Mouse (Mus musculus) ES-CJ7 (cell line): ENCODE results near the gene Tns1.

Experiments
- DNase-seq: peaks from one replicate; pipeline ENCODE4 v3.0.0; 2011; ENCODE audit warnings: low read depth, low spot score

Gene Tns1

DNA sequence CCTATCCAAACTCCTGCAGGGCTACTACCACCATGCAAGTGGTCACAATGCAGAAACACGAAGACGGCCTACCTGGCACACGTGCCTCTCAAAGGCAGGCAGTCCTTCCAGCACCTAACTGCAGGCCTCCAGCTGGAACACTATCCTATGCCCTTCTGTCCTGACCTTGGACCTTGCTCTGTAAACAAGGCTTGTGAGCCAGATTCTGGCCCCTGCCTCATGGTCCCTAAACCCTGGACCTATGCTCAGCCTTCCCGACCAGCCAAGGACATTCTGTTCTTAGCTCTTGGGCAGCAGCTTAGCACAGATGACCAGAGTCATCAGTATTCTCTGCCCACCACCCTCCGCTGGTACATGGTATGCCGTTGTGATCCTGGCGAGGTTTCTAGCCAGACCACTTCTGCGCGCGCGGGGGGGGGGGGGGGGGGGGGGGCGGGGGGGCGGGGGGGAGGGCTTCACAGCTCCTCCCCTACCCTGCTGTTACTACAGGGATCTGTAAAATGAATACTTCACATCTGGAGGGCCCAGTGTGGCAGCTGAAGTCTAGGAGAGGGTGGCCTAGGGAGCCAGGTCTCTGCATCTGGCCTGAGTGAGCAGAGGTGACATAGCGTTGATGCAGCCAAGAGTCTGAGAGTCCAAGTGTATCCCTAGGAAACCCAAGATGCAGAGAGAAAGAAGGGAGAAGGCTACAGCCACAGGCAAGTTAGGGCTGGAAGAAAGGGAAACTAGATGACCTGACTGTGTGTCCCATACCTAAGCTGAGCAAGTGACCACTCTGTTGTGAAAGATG is 109.5 kb downstream of the Tns1 start:
- no peak for DNase-seq

DNA sequence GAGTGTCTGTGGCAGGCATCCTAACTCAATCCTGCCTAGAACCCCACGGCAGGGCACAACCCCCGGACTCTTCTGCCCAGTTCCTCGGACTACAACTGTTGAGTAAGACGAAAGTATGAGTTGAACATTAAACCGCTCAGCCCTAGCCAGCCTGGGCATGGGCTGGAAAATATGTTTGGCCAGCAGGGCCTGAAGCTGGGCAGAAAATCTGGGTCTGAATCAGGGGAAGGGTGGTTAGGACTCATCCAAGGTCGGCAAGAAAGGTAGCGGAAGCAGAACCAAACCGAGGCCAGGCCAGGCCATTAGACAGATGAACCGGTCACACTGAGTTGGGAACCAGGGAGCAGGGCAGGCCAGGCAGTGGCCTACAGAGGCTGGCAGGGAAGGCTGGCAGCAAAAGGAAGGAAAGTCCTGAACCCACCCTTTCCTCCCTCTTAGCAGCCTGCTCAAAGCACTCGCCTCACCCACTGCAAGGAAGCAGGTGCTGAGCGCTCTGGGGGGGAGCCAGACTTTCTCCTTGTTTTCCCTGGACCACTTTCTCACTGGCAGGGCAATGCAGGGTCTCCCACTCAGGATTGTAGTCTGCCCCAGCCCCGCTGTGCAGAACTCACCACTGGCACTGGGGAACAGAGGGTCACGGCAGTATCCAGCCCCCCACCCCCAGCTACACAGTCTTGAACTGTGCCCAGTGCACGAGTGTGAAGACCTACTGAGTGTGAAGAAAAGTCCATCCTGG is 110.8 kb downstream of the Tns1 start:
- DNase-seq = no peak

DNA sequence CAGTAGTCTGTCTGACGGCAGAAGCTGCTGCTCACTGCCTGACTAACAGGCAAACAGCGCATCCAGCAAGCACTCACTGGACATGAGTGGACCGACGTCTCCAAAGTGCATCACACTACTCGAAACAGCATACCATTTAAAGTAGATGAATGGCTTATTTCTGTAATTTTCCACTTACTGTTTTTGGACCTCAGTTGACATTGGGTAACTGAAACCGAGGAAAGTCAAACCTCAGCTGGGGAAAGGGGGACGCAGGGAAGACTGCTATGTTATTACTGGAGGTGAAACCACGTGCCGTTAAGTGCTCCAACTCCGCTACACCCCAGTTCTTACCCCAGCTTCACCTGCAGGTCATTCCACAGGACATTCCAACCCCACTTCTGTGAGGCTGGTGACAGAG is 111.5 kb downstream of the Tns1 start:
- no peak for DNase-seq

DNA sequence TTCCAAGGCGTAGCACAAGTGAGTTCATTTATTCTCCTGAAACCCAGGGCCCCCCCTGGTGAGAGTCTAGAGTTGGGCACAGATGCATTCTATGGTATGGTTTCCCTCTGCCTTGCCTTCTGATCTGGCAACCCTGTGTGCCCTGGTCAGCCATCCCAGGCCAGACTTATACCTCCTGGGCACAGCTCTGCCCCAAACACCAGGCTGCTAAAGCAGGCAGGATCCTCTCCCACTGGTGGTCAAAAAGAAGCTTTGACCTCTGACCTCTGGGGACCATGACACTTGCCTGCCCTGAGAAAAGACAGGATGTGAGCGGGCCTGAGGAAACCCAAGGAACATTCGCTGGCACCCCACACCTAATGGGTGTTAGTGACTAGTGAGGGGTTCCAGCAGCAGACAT is 114.8 kb downstream of the Tns1 start:
- no peak for DNase-seq

DNA sequence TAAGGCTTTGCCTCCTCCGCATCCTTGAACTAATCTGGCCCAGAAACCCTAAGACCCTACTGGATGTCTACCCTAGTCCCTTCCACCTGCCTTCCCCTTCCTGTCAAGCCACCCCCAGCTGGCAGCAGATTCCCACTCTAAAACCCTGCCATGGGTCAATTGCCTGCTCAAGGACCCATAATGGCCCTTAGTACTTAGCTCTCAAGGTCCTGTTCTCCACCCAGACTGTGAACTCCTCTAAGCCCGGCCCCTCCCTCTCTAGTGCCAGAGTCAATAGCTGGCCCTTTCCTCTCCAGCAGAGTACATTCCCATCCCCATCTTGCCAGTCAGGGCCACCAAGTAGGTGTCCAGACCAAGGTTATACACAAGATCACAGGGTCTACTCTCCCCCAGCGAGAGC is 115.3 kb downstream of the Tns1 start:
- no peak for DNase-seq

DNA sequence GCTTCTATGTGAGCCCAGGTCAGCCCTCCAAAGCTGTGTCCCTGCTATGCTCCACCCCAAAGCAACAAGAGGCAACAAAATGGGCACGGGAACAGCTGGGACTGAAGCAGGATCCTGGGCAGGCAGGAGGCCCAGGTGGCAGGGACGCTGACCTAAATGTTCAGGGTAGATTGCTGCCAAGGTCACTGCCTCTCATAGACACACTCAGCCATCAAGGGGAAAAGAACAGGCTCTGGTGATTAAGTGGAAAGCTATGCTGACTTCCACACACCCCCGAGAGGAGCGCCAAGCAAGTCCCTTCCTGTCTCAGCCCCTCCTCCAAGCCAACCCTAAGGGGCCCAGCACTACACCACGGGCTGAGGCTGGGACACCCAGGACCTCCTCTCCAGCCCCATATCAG is 115.8 kb downstream of the Tns1 start:
- DNase-seq = no peak

DNA sequence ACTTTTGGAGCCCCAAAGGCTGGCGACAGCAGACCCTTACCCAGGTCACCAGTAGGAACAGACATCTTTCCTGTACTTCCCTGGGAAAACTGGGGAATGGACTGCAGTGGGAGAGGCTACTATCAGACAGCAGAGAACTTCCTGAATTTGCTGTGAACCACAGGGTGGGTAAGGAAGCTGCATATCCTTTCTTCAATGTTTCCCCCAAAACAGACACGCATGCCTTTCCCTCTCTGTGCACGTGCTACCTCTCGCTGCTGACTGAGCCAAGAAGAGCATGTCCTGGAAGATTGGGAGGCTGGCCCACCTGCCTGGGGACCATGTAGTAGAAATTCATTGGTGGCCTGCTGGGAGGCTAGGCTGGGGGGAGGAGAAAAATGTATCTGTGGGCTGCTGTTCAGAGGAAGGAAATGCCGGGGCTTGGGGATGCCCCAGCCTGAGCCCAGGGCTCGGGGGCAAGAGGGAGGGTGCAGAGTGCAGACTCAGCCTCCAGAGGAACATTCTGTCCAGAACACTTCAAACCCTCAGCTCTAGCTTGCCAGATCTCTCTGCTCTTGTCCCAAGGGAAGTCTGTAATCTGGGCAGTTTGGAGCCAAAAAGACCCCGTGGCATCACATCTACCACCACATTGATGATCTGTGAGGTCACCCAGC is 116.7 kb downstream of the Tns1 start:
- no peak for DNase-seq

DNA sequence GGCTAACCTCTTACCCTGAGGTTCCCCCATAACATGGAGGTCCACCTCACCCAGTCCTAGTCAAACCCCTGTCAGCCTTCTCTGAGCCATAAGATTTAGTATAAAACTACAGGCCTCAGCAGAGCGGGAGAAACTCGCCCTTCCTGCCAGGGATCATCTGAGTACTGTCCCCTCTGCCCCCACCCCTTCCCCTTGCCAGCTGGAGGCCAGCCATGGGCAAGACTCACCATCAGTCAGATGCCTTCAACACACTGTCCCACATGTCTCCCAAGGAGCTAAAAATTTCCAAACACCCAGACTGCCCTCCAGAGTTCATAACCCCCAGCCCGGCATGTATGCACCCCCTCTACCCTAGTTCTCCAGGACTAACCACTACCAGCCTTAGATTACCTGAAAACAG is 119.2 kb downstream of the Tns1 start:
- no peak for DNase-seq

DNA sequence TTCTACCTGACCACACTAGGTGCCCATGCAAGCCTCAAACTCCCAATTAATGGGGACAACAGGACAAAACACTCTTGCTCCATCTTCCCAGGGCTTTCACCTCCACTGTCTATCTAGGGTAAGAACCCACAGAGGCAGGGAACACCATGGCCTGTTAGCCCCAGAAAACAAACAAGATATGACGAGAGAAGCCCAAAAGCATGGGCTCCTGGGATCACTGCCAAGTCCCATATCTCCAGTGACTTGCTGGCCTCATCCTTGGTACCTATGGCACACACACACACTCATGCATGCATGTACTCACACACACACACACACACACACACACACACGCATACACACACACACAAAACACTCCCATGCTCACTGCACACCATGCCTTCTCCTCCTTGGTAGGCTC is 120.5 kb downstream of the Tns1 start:
- no peak for DNase-seq

DNA sequence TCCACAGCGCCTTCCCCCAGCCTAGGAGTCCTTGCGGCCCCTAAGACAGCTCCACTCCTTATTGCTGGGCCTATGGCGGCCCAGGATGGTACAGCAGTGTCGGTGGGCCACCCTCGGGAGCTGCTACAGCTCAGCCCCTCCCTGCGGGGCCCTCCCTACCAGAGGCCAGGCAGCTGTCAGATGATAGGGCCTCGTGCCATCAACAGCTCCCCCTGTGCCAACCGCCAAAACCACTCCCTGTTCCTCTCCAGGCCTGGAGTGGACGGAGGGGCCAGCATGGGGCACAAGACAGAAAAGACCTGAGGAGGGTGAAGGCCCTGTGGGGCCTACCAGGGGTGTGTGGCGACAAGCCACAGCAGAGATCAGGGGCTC is 122.8 kb downstream of the Tns1 start:
- no peak for DNase-seq

DNA sequence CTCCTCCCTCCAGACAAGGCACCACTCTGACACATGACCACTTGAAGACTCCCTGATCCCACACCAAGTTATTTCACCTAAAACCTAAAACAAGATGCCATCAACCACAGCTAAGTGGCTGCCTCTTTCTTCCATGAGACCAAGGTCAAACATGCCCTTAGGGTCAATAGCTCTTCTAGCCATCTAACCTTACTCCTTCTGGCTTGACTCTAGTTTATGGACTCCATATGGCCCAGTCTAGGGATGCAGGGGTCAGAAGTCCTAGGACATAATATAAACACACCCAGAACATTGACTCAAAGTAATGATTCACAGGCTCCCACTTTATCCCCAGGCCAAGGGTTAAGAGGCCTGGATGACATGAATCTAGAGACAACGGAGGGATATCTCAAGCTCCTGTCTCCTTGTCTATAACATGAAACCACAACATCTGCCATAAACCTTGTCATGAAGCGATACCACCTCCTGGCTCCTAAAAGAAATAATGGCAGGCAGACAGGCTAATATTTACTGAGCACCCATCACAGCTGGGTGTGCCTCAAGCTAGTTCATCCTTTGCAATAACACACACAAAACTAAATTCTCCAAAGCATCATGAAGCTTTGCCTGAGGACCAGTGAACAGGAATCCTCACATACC is 123.3 kb downstream of the Tns1 start:
- no peak for DNase-seq

DNA sequence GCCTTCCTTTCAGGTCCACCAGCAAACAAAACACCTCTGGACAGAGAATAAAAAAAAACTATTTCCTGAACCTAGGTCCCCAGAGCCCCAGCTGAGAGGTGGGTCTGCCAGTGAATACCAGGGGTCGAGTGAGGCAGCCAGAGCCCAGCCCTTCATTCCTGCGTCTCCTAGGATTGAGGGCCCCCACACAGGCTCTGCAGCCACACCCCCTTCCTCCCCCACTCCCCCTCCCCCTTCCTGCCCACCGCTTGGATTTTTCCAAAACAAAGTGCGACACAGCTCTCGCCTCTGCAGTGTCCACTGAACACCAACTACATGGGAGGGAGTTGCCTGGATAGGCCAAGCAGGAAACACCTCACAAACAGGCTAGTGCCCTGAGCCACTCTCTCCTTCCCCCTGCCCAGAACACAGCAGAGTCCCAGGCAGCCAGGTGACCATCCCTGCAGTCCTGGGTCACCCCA is 124.0 kb downstream of the Tns1 start:
- peak; percentile 26 for DNase-seq

DNA sequence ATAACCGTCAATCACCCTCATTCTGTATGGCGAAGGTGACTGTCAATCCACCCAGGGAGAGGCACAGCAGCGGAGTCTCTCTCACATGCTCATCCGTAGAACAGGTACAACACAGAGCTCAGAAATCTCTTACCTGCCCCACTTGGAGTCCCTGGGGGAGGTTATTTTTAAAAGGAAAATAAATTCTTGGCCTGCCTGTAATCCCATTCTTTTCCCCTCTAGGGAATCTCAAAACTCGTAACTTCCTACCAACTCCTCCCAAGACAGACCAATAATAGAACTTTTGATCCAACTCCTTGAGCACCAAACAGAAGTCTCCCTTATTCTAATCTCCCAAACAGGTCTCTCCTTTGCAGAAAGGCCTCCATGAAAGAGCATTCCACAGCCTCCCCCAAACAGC is 124.7 kb downstream of the Tns1 start:
- no peak for DNase-seq

DNA sequence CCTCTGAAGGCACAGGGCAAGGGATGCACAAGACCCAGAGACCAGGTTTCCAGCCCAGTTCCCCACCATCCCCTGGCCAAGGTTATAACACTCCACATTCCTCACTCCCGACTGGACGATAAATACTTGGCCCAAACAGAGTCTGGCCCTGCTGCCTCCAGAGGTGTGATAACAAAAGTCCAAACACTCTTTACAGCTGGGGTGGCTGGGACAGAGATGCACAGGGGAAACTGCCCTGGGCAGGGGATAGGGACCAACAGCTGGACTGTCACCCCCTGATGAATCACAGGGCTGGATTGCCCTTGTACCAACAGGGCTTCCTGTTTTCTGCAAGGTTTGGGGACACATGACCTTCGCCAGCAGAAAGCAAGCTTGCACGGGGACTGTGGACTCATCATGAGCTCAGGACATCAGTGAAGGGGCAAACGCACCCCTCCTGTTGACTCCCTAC is 125.3 kb downstream of the Tns1 start:
- no peak for DNase-seq

DNA sequence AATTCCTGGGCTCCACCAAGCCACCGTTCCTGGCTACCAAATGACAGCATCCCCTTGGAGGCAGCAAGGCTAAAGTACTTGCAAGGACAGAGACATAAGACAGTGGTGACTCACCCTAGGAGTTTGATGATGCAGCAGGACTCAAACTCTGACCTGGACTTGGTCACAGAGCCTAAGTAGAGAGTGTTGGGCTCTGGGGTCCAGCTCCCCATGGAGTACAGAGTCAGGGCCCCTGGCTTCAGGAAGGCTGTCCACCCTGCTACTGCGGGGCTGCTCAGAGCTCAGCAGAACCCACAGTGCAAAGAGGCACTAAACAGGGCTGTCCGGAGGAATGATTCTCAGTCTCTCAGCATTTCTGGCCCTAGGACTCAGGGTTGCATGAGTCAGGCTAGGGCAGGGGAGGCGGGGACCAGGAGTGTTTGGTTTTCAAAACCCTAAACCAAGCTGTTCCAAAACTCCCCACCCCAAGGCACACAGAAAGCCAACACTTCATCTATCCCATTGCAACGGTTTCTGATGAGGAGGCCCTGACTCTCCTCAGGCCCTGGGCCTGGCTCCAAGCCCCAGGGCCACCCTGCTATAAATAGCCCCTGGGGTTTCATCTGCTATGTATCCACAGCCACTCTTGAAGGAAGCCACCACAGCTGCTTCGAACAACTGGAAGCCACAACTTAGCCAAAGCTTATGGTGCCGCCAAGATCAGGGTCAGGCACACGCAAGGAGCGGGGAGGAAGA is 126.0 kb downstream of the Tns1 start:
- DNase-seq = no peak

DNA sequence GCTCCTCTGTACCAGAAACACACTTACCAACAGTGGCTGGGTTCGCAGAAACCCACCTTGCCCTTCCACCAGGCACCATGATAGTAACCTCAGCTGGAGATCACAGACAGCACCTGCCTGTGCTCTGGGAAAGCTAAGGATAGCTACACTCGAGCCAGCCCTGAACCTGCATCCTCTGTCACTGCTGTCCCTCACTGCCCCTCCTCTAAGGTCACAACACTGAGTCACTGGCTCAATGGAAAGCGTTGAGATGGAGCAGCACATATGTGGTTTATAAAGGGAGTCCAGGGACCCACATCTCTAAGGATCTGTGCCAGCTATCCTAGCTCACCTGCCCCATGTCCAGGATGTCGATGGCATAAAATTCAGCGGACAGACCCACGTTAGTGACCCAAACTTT is 126.9 kb downstream of the Tns1 start:
- DNase-seq = no peak

DNA sequence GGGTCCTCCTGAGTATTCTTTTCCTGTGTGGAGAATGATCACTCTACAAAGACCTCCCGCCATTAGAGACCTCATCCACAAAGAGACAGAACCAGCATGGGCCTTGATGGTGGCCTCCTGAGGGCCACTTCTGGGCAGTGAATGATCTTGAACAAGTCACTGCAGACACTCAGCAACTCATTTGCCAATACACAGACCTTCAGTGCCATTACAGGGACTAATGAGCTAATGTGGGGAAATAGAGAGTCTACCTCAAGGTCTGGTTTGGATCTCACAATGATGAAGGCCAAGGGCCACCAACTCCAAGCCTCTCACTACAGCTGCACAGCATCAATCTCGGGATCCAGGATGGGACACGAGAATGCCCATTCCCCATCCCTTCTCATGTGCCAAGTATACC is 127.6 kb downstream of the Tns1 start:
- DNase-seq = no peak

DNA sequence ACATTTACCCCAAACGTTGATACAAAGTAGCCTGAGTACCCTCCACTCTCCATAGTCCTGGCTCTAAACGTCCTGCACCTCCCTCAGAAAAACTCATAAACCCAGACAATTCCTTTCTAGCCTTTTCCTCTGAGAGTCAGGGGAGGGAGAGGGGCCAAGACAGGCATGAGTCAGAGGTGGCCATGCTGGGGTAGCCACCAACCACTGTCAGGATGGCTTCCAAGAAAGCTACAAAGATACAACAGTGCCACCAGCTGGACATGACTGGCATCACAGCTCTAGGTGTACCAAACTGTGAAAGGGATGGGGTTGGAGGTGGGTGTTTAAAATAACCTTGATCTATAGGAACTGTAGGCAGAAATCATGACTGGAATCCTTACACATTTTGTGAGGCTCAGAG is 128.0 kb downstream of the Tns1 start:
- peak; percentile 72 for DNase-seq

DNA sequence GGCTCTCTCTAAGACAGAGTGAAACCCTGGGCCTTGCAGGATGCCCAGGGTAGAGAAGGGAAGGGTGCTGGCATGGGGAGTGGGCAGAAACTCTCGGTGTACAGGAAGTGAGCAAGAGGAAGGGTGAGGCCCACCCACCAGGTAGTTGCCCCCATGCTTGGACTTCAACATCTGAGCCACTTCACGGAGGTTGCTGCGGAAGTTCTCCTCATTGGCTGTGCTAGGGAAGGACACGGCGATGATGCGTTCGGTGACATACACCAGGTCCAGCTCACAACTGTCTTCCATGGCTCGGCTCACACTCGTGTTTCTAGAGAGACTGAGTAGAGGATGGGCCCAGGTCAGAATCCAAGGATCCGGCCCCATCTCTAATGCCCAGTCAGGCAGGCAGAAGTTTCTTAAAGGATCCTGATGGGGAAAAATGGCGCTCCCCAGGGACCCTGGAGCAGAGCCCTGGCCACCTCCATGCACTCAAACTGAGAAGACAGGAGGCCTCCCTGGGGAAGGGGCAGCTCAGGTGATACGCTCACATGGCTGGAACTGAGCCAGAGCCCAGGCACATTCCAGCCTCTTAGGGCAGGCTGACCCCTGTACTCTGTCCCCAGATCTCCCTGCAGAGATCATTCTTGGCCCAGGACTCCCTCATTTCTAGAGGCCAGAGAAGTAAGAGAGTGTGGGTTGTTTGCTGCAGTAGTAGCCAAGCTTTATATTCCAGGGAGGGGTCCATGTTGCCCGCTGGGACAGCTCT is 129.0 kb downstream of the Tns1 start:
- DNase-seq = no peak

DNA sequence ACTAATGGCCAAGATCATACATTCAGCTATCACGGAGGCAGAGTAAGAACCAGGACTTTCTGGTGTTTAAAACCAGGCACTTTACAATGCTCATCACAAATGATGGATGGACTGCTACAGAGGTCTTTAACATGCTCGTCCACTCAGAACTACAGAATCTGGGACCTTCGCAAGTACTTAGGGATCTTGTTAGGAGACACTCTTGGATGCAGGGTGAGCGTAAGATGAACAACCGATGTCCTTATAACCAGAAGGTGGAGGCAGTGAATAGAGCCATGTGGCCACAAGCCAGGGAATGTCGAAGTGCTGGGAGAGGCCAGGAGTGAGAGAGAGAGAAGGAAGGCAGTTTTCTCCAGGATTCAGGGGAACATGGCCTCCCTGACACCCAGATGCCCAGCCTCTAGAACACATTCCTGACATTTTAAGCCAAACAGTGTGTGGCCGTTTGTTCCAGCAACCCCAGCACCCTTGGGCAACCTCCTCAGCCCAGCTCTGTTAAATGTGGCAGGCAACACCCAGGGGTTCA is 130.3 kb downstream of the Tns1 start:
- DNase-seq = no peak

DNA sequence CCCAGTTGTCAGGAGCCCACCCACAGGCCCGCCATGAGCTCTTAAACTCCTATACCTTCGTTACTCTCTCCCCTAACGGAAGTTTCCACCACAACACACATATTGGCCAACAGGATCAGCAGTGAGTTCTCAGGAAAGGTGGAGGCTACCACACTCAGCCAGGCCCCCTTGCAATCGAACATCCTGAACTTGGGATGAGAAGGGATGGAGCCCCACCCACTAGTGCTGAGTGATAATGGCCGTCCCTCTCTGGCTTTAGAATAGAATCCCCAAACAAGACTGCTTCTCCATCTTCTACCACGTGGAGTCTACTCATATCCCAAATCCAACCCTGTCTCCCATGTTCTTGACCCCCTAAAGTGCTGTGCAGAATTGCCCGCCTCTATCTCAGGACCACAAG is 131.0 kb downstream of the Tns1 start:
- DNase-seq = no peak
